Mouse (Mus musculus) ES-Bruce4 (cell line): ENCODE results near the gene Nav3. TPM values are rescaled to one million over a fixed set of nuclear protein-coding genes. Genes with fewer than 3 reads are reported as not detected.

ENCODE experiments used
- H3K27ac ChIP-seq: 2 replicates; pipeline ENCODE4 v1.5.1; 2012; ENCODE audit warnings: low read length, inconsistent platforms; ENCODE audit not compliant: insufficient read depth
- H3K27me3 ChIP-seq: 2 replicates; pipeline ENCODE4 v1.6.1; 2012; ENCODE audit warnings: mild to moderate bottlenecking, low read length, inconsistent platforms; ENCODE audit not compliant: control insufficient read depth, poor library complexity, insufficient read depth, severe bottlenecking
- H3K36me3 ChIP-seq: 2 replicates; pipeline ENCODE4 v1.6.1; 2012; ENCODE audit warnings: inconsistent platforms, mild to moderate bottlenecking, low read length, moderate library complexity; ENCODE audit not compliant: control insufficient read depth, poor library complexity, insufficient read depth, severe bottlenecking
- H3K4me1 ChIP-seq: one replicate; pipeline ENCODE4 v1.8.1; 2011; ENCODE audit warnings: low read length; ENCODE audit not compliant: control insufficient read depth, insufficient read depth
- H3K4me3 ChIP-seq: 2 replicates; pipeline ENCODE4 v1.5.1; 2011; ENCODE audit warnings: low read depth, mild to moderate bottlenecking, low read length
- H3K9ac ChIP-seq: 2 replicates; pipeline ENCODE4 v1.6.1; 2012; ENCODE audit warnings: low read depth, mild to moderate bottlenecking, inconsistent platforms; ENCODE audit not compliant: poor library complexity, severe bottlenecking
- H3K9me3 ChIP-seq: replicated peaks from 2 replicates; pipeline ENCODE4 v1.6.1; 2012; ENCODE audit warnings: mild to moderate bottlenecking, low read length, inconsistent platforms; ENCODE audit not compliant: control insufficient read depth, poor library complexity, insufficient read depth, severe bottlenecking
- CTCF ChIP-seq: IDR thresholded peaks from one replicate; pipeline ENCODE4 v1.8.1; 2011; ENCODE audit warnings: low read depth, low read length
- EP300 ChIP-seq: IDR thresholded peaks from 2 replicates; pipeline ENCODE4 v1.6.1; 2011; ENCODE audit warnings: low read depth, low read length; ENCODE audit not compliant: insufficient read depth
- POLR2A ChIP-seq: IDR thresholded peaks from one replicate; pipeline ENCODE4 v1.8.1; 2011; ENCODE audit warnings: low read length; ENCODE audit not compliant: insufficient read depth
- polyA plus RNA-seq: library from polyadenylated mRNA; stranded (reverse); fragments of >200 nt; gene quantifications from 2 replicates; pipeline ENCODE4 v1.2.4, GENCODE M21; 2011; ENCODE audit warnings: low read depth; ENCODE audit not compliant: missing spikeins, insufficient read depth, insufficient read length

Gene Nav3
- polyA plus RNA-seq, 1 experiment: 0.36 TPM

DNA sequence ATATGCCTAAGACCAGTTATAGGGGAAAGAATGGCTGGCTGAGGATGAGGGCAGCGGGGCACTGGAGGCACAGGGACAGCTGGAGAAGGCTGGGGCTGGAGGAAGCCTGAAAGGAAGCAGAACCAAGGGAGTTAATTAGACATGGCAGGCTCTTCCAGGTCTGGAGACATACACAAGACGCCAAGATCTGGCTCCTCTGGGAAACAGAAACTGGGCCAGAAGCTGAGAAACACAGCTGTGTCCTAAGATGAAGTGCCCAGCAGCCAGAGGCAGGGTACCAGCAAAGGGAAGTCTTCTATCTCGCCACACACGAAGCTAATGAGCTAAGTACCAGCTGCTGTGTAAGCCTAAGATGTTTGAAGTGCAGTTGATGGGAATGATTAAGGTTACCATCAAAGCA lies 353.8 kb downstream of the Nav3 start:
- H3K27ac ChIP-seq: no peak overlapping the region
- no peaks in the 10 kb centered on the region for H3K9me3 ChIP-seq
- no peak overlapping the region for H3K4me3 ChIP-seq
- TF ChIP-seq EP300 (no peak), POLR2A (no peak), CTCF (no peak)
- no peaks in the 10 kb centered on the region for H3K27me3 ChIP-seq
- no peaks in the 10 kb centered on the region for H3K4me1 ChIP-seq
- H3K36me3 ChIP-seq: no peaks in the 10 kb centered on the region
- H3K9ac ChIP-seq: no peak overlapping the region

DNA sequence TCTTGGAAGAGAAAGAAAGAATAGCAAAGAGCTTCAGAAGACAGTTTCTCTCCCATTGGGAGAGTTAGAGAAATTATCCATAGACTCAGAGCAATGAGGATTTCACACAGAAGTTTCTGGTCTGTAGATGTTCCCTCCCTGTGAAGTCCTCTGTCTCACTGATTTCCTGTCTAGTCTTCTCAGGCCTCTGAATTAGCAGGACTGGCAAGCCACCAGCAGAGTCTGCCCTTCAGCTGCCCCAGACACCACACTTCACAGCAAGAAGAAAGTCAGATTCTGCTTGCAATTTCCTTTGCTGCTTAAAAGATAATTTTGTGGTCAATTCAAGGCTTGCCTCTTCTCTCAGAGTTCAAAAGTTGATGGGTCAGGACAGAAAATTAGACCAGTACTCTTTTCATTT lies 361.6 kb downstream of the Nav3 start:
- H3K9me3 ChIP-seq: no peaks in the 10 kb centered on the region
- H3K9ac ChIP-seq: no peak overlapping the region
- H3K27ac ChIP-seq: no peak overlapping the region
- TF ChIP-seq POLR2A: no peak
- no peak for TF ChIP-seq CTCF
- TF ChIP-seq EP300: no peak
- H3K27me3 ChIP-seq: no peaks in the 10 kb centered on the region; the same call in 1 of the 2 replicates
- no peaks in the 10 kb centered on the region for H3K4me1 ChIP-seq
- H3K36me3 ChIP-seq: no peaks in the 10 kb centered on the region
- no peak overlapping the region for H3K4me3 ChIP-seq

DNA sequence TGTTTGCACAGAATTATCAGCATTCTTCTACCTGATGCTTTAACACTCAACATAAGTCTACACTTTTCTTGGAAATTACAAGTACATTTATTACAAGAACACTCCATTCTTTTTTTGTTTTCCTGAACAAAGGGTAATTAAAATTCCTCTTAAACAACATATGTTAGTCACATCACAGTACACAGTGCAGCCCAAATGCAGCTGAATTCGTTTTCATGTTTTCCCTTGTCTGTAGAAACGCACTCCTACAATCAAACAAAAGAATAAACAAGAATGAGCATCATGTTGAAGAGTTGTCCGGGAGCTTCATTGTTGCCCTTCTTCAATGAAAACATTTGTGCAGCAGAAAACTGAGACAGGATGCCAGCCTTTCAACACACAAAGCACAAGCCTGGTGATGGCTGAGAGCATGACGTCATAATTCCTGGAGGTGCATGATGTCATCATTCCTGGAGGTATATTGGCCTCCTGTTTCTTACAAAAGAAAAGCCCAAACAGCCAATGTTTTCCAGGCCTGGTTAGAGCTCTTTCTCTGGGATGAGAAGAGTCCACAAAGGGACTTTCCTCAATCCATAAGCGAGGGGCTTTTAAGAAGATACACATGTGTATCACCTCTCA lies 367.5 kb downstream of the Nav3 start:
- Histone ChIP-seq H3K4me3 (no peak overlapping the region), H3K4me1 (no peaks in the 10 kb centered on the region), H3K36me3 (no peaks in the 10 kb centered on the region), H3K9ac (no peak overlapping the region), H3K27ac (no peak overlapping the region), H3K27me3 (no peaks in the 10 kb centered on the region; the same call in 1 of the 2 replicates), H3K9me3 (no peaks in the 10 kb centered on the region)
- no peak for TF ChIP-seq POLR2A
- TF ChIP-seq CTCF: no peak
- no peak for TF ChIP-seq EP300

DNA sequence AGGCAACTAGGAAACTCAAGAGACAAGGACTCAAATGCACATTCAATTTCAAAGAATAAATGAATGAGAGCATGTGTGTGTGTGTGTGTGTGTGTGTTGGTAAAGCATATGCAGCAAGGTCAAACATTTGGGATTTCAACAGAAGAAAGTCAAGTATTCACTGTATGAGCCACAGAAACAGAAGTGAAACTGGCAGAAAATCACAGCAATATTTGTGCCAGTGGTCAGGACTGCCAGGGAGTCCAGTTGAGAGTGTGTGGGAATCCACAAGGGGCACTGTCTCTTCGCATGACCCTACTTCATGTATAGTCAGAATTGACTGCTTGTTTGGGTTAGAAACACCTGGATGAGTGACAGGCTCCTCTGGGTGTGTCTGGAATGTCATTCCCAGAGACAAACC lies 370.1 kb downstream of the Nav3 start:
- H3K9me3 ChIP-seq: no peaks in the 10 kb centered on the region
- H3K9ac ChIP-seq: no peak overlapping the region
- H3K4me3 ChIP-seq: no peak overlapping the region
- H3K4me1 ChIP-seq: no peaks in the 10 kb centered on the region
- H3K36me3 ChIP-seq: no peaks in the 10 kb centered on the region
- no peaks in the 10 kb centered on the region; the same call in 1 of the 2 replicates for H3K27me3 ChIP-seq
- TF ChIP-seq POLR2A (no peak), EP300 (no peak), CTCF (no peak)
- H3K27ac ChIP-seq: no peak overlapping the region

DNA sequence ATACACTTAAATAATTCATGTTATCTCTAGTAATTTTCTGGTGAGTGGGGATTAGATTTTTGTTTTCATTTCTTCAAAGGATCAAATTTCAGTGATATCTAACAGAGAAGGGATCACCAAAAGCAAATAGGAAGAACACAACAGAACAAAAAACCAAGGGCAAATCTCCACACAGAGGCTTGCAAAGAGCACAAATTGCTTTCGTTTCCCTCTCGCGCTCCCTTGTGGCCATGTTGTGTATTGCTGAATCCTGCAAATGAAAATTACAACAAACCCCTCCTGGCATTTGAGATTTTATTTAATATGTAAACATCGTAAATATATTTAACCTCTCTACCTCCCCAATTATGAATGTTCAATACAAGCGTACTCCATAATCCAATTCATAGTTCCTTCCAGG lies 370.8 kb downstream of the Nav3 start:
- no peaks in the 10 kb centered on the region for H3K9me3 ChIP-seq
- no peaks in the 10 kb centered on the region for H3K36me3 ChIP-seq
- H3K9ac ChIP-seq: no peak overlapping the region
- H3K4me3 ChIP-seq: no peak overlapping the region
- H3K4me1 ChIP-seq: no peaks in the 10 kb centered on the region
- no peak overlapping the region for H3K27ac ChIP-seq
- TF ChIP-seq EP300: no peak
- TF ChIP-seq CTCF: no peak
- TF ChIP-seq POLR2A: no peak
- H3K27me3 ChIP-seq: no peaks in the 10 kb centered on the region

DNA sequence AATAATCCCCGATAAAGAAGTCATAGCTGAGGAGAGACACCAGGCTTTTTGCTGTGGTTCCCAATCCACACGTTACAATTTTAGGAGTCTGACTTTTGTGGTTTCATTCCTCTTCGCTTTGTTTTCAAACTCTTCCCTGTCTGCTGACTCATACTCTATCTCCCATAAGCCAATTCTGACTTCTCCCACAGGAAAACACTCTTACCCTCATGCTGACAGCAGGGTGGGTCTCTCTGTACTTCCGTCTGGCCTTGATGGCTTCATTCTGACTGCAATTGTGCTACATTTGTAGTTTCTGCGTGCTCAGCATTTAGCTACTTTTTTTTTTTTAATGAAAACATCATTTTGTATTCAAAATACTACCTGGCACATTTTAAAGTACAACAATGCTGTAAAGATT lies 379.4 kb downstream of the Nav3 start:
- Histone ChIP-seq H3K27me3 (no peaks in the 10 kb centered on the region), H3K9ac (no peak overlapping the region), H3K36me3 (no peaks in the 10 kb centered on the region), H3K4me1 (no peaks in the 10 kb centered on the region), H3K9me3 (no peaks in the 10 kb centered on the region), H3K27ac (no peak overlapping the region), H3K4me3 (no peak overlapping the region)
- no peak for TF ChIP-seq EP300
- TF ChIP-seq POLR2A: no peak
- TF ChIP-seq CTCF: no peak
